Mouse (Mus musculus): ENCODE results near the gene Sin3b. TPM values are rescaled to one million over a fixed set of nuclear protein-coding genes. Genes with fewer than 3 reads are reported as not detected.
A peak's percentile ranks its signal among the peaks of the same experiment; 100 is the strongest.

Sin3b gene
- polyA plus RNA-seq, 1 experiment from 2014 or later, result 171 TPM

GRCm38 (mm10) chr8:72720541-72720940 is 2.5 kb upstream of the Sin3b start:
- Histone ChIP-seq H3K27me3 (no peaks in the 10 kb centered on the region), H3K27ac (no peak overlapping the region), H3K36me3 (peaks cover 9% of the 10 kb centered on the region), H3K4me2 (no peak overlapping the region), H3K4me1 (replicated peaks) (peaks cover 11% of the 10 kb centered on the region), H3K9me3 (no peaks in the 10 kb centered on the region), H3K9ac (no peak overlapping the region), H3K4me3 (no peak overlapping the region)
- WGBS, result 37% methylated on average over 1 of the region's 1 CpGs
- no peak for ATAC-seq (ENCODE audit: low FRiP score)

- Histone ChIP-seq H3K27ac (no peak overlapping the region), H3K9me3 (no peaks in the 10 kb centered on the region), H3K4me2 (peak overlapping the region; percentile 85), H3K36me3 (peaks cover 40% of the 10 kb centered on the region), H3K27me3 (no peaks in the 10 kb centered on the region), H3K4me1 (replicated peaks) (peaks cover 24% of the 10 kb centered on the region), H3K4me3 (peak overlapping the region; percentile 97), H3K9ac (peak overlapping the region; percentile 95)
- WGBS, result 1% methylated on average over 30 of the region's 30 CpGs
- peak; percentile 53 for ATAC-seq (ENCODE audit: low FRiP score)
These were observed 541 bp downstream of the Sin3b start for GRCm38 (mm10) chr8:72723651-72724001.

GRCm38 (mm10) chr8:72728636-72729035 is 5.6 kb downstream of the Sin3b start:
- H3K4me3 ChIP-seq, result no peak overlapping the region
- no peak overlapping the region for H3K4me2 ChIP-seq
- no peak overlapping the region for H3K9ac ChIP-seq
- peaks cover 88% of the 10 kb centered on the region for H3K36me3 ChIP-seq
- H3K27me3 ChIP-seq, result no peaks in the 10 kb centered on the region
- H3K27ac ChIP-seq, result no peak overlapping the region
- ATAC-seq (ENCODE audit: low FRiP score), result no peak
- 80% methylated on average over 1 of the region's 1 CpGs for WGBS
- H3K4me1 ChIP-seq (replicated peaks), result peaks cover 31% of the 10 kb centered on the region
- H3K9me3 ChIP-seq, result no peaks in the 10 kb centered on the region

GRCm38 (mm10) chr8:72735001-72735400 is 11.9 kb downstream of the Sin3b start:
- Histone ChIP-seq H3K9ac (no peak overlapping the region), H3K27me3 (no peaks in the 10 kb centered on the region), H3K4me1 (replicated peaks) (no peaks in the 10 kb centered on the region), H3K9me3 (no peaks in the 10 kb centered on the region), H3K4me2 (no peak overlapping the region), H3K27ac (no peak overlapping the region), H3K36me3 (peaks cover 99% of the 10 kb centered on the region), H3K4me3 (no peak overlapping the region)
- WGBS, result 88% methylated on average over 5 of the region's 5 CpGs
- ATAC-seq (ENCODE audit: low FRiP score), result no peak

- H3K4me2 ChIP-seq, result no peak overlapping the region
- no peaks in the 10 kb centered on the region for H3K4me1 ChIP-seq (replicated peaks)
- H3K27ac ChIP-seq, result no peak overlapping the region
- no peak for ATAC-seq (ENCODE audit: low FRiP score)
- no peaks in the 10 kb centered on the region for H3K9me3 ChIP-seq
- H3K4me3 ChIP-seq, result no peak overlapping the region
- H3K36me3 ChIP-seq, result peaks cover 97% of the 10 kb centered on the region
- no peaks in the 10 kb centered on the region for H3K27me3 ChIP-seq
- no peak overlapping the region for H3K9ac ChIP-seq
These were observed 13.8 kb downstream of the Sin3b start for GRCm38 (mm10) chr8:72736868-72737267.

- no peaks in the 10 kb centered on the region for H3K27me3 ChIP-seq
- WGBS, result 49% methylated on average over 5 of the region's 5 CpGs
- no peaks in the 10 kb centered on the region for H3K9me3 ChIP-seq
- H3K4me3 ChIP-seq, result no peak overlapping the region
- peak; percentile 44; the same call in 1 of the 2 replicates for ATAC-seq (ENCODE audit: low FRiP score)
- H3K27ac ChIP-seq, result no peak overlapping the region
- H3K4me2 ChIP-seq, result no peak overlapping the region
- H3K36me3 ChIP-seq, result peaks cover 100% of the 10 kb centered on the region
- H3K9ac ChIP-seq, result no peak overlapping the region
- no peaks in the 10 kb centered on the region for H3K4me1 ChIP-seq (replicated peaks)
These were observed 23.0 kb downstream of the Sin3b start for GRCm38 (mm10) chr8:72746061-72746460.

GRCm38 (mm10) chr8:72749846-72750245 is 26.8 kb downstream of the Sin3b start:
- Histone ChIP-seq H3K9me3 (no peaks in the 10 kb centered on the region), H3K4me1 (replicated peaks) (no peaks in the 10 kb centered on the region), H3K9ac (no peak overlapping the region), H3K36me3 (peaks cover 98% of the 10 kb centered on the region), H3K27ac (no peak overlapping the region), H3K27me3 (no peaks in the 10 kb centered on the region), H3K4me2 (no peak overlapping the region), H3K4me3 (no peak overlapping the region)
- WGBS, result 95% methylated on average over 26 of the region's 26 CpGs
- no peak for ATAC-seq (ENCODE audit: low FRiP score)

- 97% methylated on average over 6 of the region's 6 CpGs for WGBS
- no peaks in the 10 kb centered on the region for H3K27me3 ChIP-seq
- no peaks in the 10 kb centered on the region for H3K4me1 ChIP-seq (replicated peaks)
- H3K9ac ChIP-seq, result no peak overlapping the region
- no peak overlapping the region for H3K27ac ChIP-seq
- no peak overlapping the region for H3K4me3 ChIP-seq
- no peak overlapping the region for H3K4me2 ChIP-seq
- ATAC-seq (ENCODE audit: low FRiP score), result no peak
- no peaks in the 10 kb centered on the region for H3K9me3 ChIP-seq
- peaks cover 95% of the 10 kb centered on the region for H3K36me3 ChIP-seq
These were observed 27.2 kb downstream of the Sin3b start for GRCm38 (mm10) chr8:72750266-72750665.

GRCm38 (mm10) chr8:72751126-72751525 is 28.0 kb downstream of the Sin3b start:
- no peak overlapping the region for H3K4me2 ChIP-seq
- no peak overlapping the region for H3K9ac ChIP-seq
- no peak overlapping the region for H3K27ac ChIP-seq
- H3K4me3 ChIP-seq, result no peak overlapping the region
- WGBS, result 82% methylated on average over 3 of the region's 3 CpGs
- no peaks in the 10 kb centered on the region for H3K27me3 ChIP-seq
- no peaks in the 10 kb centered on the region for H3K9me3 ChIP-seq
- H3K36me3 ChIP-seq, result peaks cover 95% of the 10 kb centered on the region
- ATAC-seq (ENCODE audit: low FRiP score), result no peak
- no peaks in the 10 kb centered on the region for H3K4me1 ChIP-seq (replicated peaks)

- H3K4me3 ChIP-seq, result no peak overlapping the region
- H3K36me3 ChIP-seq, result peaks cover 95% of the 10 kb centered on the region
- no peak for ATAC-seq (ENCODE audit: low FRiP score)
- 81% methylated on average over 3 of the region's 3 CpGs for WGBS
- H3K9me3 ChIP-seq, result no peaks in the 10 kb centered on the region
- H3K9ac ChIP-seq, result no peak overlapping the region
- no peaks in the 10 kb centered on the region for H3K27me3 ChIP-seq
- H3K4me1 ChIP-seq (replicated peaks), result no peaks in the 10 kb centered on the region
- no peak overlapping the region for H3K27ac ChIP-seq
- H3K4me2 ChIP-seq, result no peak overlapping the region
These were observed 29.2 kb downstream of the Sin3b start for GRCm38 (mm10) chr8:72752289-72752688.

- H3K27ac ChIP-seq, result no peak overlapping the region
- WGBS, result 93% methylated on average over 9 of the region's 9 CpGs
- H3K36me3 ChIP-seq, result peaks cover 95% of the 10 kb centered on the region
- H3K9ac ChIP-seq, result no peak overlapping the region
- H3K4me3 ChIP-seq, result no peak overlapping the region
- no peak overlapping the region for H3K4me2 ChIP-seq
- no peaks in the 10 kb centered on the region for H3K9me3 ChIP-seq
- no peaks in the 10 kb centered on the region for H3K4me1 ChIP-seq (replicated peaks)
- ATAC-seq (ENCODE audit: low FRiP score), result no peak
- no peaks in the 10 kb centered on the region for H3K27me3 ChIP-seq
These were observed 30.1 kb downstream of the Sin3b start for GRCm38 (mm10) chr8:72753165-72753564.

- Histone ChIP-seq H3K27ac (no peak overlapping the region), H3K4me3 (no peak overlapping the region), H3K36me3 (peaks cover 95% of the 10 kb centered on the region), H3K9ac (no peak overlapping the region), H3K4me2 (no peak overlapping the region), H3K4me1 (replicated peaks) (no peaks in the 10 kb centered on the region), H3K9me3 (no peaks in the 10 kb centered on the region), H3K27me3 (no peaks in the 10 kb centered on the region)
- 92% methylated on average over 2 of the region's 2 CpGs for WGBS
- ATAC-seq (ENCODE audit: low FRiP score), result no peak
These were observed 30.7 kb downstream of the Sin3b start for GRCm38 (mm10) chr8:72753781-72754180.

GRCm38 (mm10) chr8:72756031-72756430 is 32.9 kb downstream of the Sin3b start:
- H3K9me3 ChIP-seq, result no peaks in the 10 kb centered on the region
- no peak overlapping the region for H3K9ac ChIP-seq
- no peaks in the 10 kb centered on the region for H3K27me3 ChIP-seq
- H3K36me3 ChIP-seq, result peaks cover 86% of the 10 kb centered on the region
- H3K4me2 ChIP-seq, result no peak overlapping the region
- no peak overlapping the region for H3K4me3 ChIP-seq
- H3K4me1 ChIP-seq (replicated peaks), result no peaks in the 10 kb centered on the region
- WGBS, result 96% methylated on average over 2 of the region's 2 CpGs
- no peak for ATAC-seq (ENCODE audit: low FRiP score)
- no peak overlapping the region for H3K27ac ChIP-seq

Measured in hindbrain, embryonic 13.5 days (tissue).